ENCODE assay signal across 7 mouse cellular contexts in the genomic region with DNA sequence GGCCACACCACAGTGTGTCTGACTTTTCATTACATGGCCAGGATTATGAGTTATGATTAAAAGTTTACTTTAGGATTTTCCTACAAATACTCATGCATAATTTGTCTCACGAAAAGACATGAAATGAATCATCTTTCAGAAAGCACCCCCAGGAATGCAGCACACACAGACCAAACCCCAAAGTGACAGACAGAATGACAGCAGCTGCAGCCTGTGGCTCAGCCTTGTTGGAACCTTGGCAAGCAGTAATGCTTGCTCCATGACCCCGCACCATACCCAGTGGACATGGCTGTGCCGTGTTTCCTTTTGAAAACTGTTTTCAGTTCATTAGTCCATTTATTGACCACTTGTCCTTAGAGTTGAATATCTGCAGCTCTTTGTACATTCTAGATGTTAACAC.
DNase-seq lines count a peak whose midpoint lies in the region; ATAC-seq and TF ChIP-seq lines count a peak whose summit lies in the region.
"Not testable (repeated sequence)": the region's sequence is repeated elsewhere in the genome, so short reads cannot be mapped to it uniquely, and the experiment has no call there.

No protein-coding gene starts in this region.

- not testable (repeated sequence) for H3K79me3 ChIP-seq in C2C12 (ENCODE audit: low read depth)

- not testable (repeated sequence) for H3K27ac ChIP-seq in liver, adult 2 months (replicated peaks; ENCODE audit: insufficient read depth, low read depth, low read length); liver, postnatal 0 days (ENCODE audit: low read depth)

- not testable (repeated sequence) for H3K79me2 ChIP-seq in C2C12 (ENCODE audit: control insufficient read depth, insufficient read depth); liver, adult 2 months (ENCODE audit: control insufficient read depth, insufficient read depth, low read length); myocyte (ENCODE audit: control insufficient read depth, insufficient read depth)

- not testable (repeated sequence) for H3K36me3 ChIP-seq in C2C12 (ENCODE audit: control insufficient read depth, insufficient read depth); liver, adult 2 months (ENCODE audit: control insufficient read depth, insufficient read depth, low read length); liver, postnatal 0 days (replicated peaks; ENCODE audit: insufficient read depth, low read length); myocyte (ENCODE audit: control insufficient read depth, insufficient read depth)

- TF ChIP-seq EP300 in liver, postnatal 0 days (IDR thresholded peaks at IDR 0.05; ENCODE audit: low read depth): not testable (repeated sequence)

- not testable (repeated sequence) for H3K4me1 ChIP-seq in liver, adult 2 months (ENCODE audit: control insufficient read depth, insufficient read depth, low read length); liver, postnatal 0 days (ENCODE audit: insufficient read depth)

- ATAC-seq in liver, postnatal 0 days: peak; percentile 64; the same call in 1 of the 2 replicates

- H3K27me3 ChIP-seq in C2C12 (ENCODE audit: control insufficient read depth, insufficient read depth, insufficient read length); liver, adult 2 months (ENCODE audit: control insufficient read depth, insufficient read depth, low read length); liver, postnatal 0 days (ENCODE audit: insufficient read depth, low read length); myocyte (ENCODE audit: control insufficient read depth, insufficient read depth, insufficient read length): not testable (repeated sequence)

- 40% methylated on average over 3 of the region's 3 CpGs for WGBS in liver, adult 2 months
- 62% methylated on average over 3 of the region's 3 CpGs for WGBS in liver, postnatal 0 days (ENCODE audit: insufficient replicate concordance)

- H3ac ChIP-seq in C2C12 (ENCODE audit: control insufficient read depth, insufficient read length, low read depth); myocyte (ENCODE audit: control insufficient read depth, insufficient read length): not testable (repeated sequence)

- TF ChIP-seq CTCF in C2C12 (IDR thresholded peaks at IDR 0.05; ENCODE audit: control insufficient read depth, insufficient read depth, insufficient read length); liver, adult 2 months (IDR thresholded peaks at IDR 0.05; ENCODE audit: low read depth, low read length); liver, postnatal 0 days (IDR thresholded peaks at IDR 0.05; ENCODE audit: low read depth): not testable (repeated sequence)

- H3K9ac ChIP-seq in liver, adult 2 months (ENCODE audit: low read depth, low read length); liver, postnatal 0 days (replicated peaks): not testable (repeated sequence)

- H3K4me2 ChIP-seq in liver, postnatal 0 days (ENCODE audit: low read depth, low read length): not testable (repeated sequence)
- peak overlapping the region; percentile 50 for H3K4me2 ChIP-seq in myocyte (ENCODE audit: low read depth)

- H3K9me3 ChIP-seq in liver, postnatal 0 days (ENCODE audit: low read length): not testable (repeated sequence)

- TF ChIP-seq POLR2A in liver, adult 2 months (IDR thresholded peaks at IDR 0.05; ENCODE audit: extremely low read depth, insufficient read depth, low read length); myocyte (IDR thresholded peaks at IDR 0.05; ENCODE audit: insufficient read length, low read depth): not testable (repeated sequence)

- H3K4me3 ChIP-seq in C2C12 (ENCODE audit: insufficient read depth, poor library complexity, severe bottlenecking); liver, adult 2 months (ENCODE audit: insufficient read depth, low read depth, low read length); liver, postnatal 0 days (ENCODE audit: low read depth, low read length); myocyte: not testable (repeated sequence)

- peak; percentile 53 for DNase-seq in Muller cell, postnatal 12 days (ENCODE audit: inconsistent ontology term)
- peak; percentile 38 for DNase-seq in fibroblast of lung, adult 2 months (ENCODE audit: low read depth)
- peak; percentile 74 for DNase-seq in heart, adult 11 months
- DNase-seq in liver, adult 2 months (ENCODE audit: extremely low read depth, low read depth, low spot score): peak; percentile 35
- not testable (repeated sequence) for DNase-seq in liver, postnatal 0 days

TF ChIP-seq in C2C12, 6 proteins besides CTCF, POLR2A, EP300 and RAD21:
- TF ChIP-seq MYOD1 (IDR thresholded peaks at IDR 0.05; ENCODE audit: control insufficient read depth, insufficient read length, low read depth): peak; percentile 84
TF ChIP-seq in C2C12: peak in this region for 1; not testable (repeated sequence) for 5.

TF ChIP-seq in myocyte, 11 proteins besides CTCF, POLR2A, EP300 and RAD21:
- TF ChIP-seq MYOD1 (IDR thresholded peaks at IDR 0.05; ENCODE audit: control insufficient read depth in 1 of 3, insufficient read length in 2 of 3, low read depth in 2 of 3): peak; percentile 62 to 87 (median 78)
- peak in 2 of 3 experiments; percentile 56 to 69 for TF ChIP-seq MYOG (IDR thresholded peaks at IDR 0.05; ENCODE audit: control insufficient read depth in 1 of 3, insufficient read depth in 1 of 3, insufficient read length in 2 of 3, low read depth in 2 of 3)
- TF ChIP-seq TCF12 (IDR thresholded peaks at IDR 0.05; ENCODE audit: insufficient read depth, poor library complexity, severe bottlenecking): peak; percentile 25
